Mouse (Mus musculus): ENCODE results near the gene Htr2b.

Htr2b gene

DNA sequence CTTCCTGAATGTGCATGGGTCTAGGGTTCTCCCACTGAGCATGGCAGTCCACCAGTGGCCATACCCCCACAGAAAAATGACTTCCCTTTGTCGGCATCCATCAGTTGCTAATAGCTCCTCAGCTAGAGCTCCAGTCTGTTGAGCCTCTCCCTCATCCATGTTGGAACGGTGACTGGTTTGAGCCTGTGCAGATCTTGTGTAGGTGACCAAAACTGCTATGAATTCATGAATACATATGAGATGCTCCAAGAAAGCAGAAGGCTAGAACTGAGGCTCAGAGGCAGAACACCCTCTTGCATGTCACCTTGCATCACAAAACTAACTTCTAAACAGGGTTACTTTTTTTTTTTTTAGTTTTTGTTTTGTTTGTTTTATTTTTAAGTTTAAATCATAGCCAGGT is 35.2 kb downstream of the Htr2b start:
- DNase-seq (ENCODE audit: low read depth) = no peak

DNA sequence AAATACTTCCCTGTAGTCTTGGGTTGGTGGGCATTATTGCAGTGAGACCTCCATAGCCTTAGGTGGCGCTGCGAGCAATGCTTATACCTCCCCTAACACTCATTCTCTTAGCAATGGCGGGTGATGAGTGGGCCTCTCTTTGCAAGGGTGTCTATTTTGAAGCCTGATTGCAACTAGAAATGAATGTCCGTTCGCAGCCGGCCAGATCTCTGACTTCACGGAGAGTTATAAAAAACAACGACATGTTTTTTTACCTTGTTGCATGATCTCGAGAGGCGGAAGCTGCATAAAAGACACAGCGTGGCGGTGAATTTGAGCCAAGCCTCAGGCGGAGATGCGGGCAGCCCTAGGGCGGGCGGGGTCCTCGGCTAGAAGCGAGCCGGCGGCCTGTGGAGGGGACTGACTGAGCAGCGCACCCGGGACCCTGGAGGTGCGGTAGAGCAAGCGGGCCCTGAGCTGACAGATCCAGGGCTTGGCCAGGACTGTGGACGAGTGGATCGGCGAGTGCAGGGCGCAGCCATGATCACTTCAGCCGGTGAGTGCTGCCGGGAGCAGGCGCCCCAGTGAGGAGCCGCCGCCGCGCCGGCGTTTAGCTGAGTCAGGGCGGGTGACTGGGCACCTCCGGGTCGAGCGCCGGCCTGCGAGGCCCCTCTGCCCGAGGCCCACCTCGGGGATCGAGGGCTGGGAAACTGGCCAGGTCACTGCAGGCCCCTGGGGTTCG is 47.3 kb downstream of the Htr2b start, which contains the start of gene Psmd1:
Psmd1 (plus strand) TSS at position 117 of the 721 bp plus-strand sequence.
- DNase-seq (ENCODE audit: low read depth) = peak; percentile 97

DNA sequence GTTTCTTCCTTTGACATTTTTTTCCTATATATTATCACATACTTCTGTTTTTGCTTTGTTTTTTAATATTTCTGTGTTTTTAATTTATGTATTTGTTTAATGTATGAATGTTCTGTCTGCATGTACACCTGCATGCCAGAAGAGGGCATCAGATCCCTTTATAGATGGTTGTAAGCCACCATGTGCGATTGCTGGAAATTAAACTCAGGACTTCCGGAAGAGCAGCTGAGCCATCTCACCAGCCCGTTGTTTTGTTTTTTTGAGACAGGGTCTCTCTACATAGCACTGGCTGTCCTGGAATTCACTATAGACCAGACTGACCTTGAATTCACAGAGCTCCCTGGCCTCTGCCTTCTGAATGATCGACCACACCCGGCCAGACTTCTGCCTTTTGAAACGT is 49.2 kb downstream of the Htr2b start:
- peak; percentile 19 for DNase-seq (ENCODE audit: low read depth)

DNA sequence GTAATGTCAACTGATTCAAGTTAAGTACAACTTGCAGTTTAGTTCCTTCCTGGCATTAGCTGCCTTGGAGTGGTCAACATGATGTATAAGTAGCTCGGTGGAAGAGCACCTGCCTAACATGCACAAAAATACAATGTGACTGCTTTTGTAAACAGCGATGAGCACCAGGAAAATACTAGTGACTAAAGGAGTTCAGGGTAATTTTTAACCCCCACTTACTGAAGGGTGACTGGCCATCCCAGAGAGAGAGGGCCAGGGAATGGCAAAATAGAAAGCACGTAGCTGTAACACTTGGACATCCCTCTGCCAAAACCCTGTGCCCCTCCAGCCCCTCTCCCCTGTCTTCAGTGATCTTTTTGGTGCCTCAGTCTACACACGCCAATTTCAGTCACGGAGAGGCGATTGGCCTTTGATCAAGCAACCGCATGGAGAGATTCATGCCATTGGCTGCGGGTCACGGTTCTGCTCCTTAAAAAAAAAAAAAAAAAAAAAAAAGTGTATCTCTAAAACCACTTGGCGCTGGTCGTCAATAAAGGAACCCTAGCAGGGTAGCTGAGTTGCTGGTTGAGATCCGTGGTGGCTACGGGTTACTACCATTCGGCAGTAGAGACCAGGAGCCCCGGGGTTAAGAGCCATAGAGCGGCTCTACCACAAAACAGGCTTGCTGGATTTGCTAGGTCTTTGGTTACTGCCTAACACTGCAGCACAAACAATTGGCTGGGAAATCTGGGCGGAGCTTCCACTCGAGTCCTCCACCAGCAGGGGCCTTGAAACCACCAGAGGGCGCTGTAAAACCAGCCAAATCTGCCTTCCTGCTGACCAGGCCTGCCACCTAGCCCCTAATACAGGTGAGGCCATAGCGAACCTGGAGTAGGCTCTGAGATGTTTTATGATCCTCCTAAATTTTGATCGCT is 52.7 kb downstream of the Htr2b start:
- peak; percentile 95 for DNase-seq (ENCODE audit: low read depth)

DNA sequence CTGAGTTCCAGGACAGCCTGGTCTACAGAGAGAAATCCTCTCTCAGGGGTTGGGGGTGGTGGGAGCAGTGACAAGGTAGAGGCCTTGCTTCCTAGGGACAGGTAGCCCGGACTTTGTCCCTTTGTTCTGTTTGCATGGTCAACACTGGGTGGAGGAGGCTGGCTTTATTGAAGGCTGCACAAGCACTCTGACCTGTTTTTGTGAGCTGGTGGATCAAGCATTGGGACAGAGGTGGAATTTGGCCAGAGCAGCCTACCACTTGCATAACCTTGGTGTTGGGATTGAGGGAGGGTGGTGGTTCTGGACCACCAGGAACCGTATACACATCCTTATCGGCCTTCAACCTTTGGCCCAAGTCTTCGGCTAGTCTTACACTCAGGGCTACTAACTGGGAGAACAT is 55.5 kb downstream of the Htr2b start:
- DNase-seq (ENCODE audit: low read depth) = no peak

DNA sequence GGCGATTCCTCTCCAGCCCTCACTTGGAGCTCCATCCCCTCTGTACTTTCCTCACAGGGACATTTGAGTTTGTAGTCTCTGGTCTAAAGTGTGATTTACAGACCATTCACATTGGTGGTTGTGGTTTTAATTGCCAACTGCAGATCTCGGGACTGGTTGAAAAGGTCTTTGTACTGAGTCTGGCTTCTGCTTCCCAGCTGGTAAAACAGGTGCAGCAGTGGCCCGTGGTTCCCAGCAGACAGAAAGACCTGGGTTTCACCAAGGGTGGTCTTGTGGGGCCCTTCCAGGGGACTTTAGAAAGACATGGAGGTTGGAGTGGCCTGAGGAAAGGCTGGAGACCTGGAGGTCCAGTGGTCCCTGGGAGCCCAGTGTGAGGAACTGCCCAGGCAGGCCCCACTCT is 56.8 kb downstream of the Htr2b start:
- no peak for DNase-seq (ENCODE audit: low read depth)

DNA sequence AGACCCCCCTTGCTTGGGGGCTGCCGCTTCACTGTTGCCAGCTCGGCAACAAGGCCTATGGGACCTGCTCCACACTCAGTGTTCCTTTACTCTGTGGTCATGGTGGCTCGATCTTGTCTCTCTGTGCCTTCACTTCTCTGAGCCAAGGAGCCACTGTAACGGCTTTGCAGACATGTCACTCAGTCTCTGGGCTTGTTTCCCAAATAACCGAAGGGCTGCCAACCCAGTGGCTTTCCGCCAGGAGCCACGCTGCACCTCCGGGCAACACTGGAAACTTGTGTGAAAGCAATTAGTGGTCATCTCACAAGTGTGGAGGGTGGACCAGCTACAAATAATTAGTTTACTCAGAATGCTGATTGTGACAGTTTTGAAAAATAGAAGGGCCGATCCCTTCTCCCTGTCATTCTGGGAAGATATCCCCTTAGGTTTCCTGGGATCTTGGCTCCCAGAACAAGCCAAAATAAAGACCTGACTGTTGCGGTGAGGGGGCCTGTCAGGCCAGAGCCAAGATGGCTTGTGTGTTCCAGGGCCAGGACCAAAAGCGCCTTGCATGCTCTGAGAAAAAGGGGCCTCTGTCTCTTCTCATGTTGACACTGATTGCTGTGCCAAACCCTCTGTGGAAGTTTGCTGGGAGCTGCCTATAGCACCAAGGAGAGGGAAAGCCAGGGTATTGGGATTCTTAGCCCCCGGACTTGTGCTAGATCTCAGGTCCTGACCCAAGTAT is 58.4 kb downstream of the Htr2b start:
- no peak for DNase-seq (ENCODE audit: low read depth)

Data from naive thymus-derived CD4-positive, alpha-beta T cell, adult 2 months (primary cell).